Mouse (Mus musculus) CD4-positive, CD25-positive, alpha-beta regulatory T cell, adult 9 weeks (primary cell): ENCODE measurements around the gene Adamtsl2. TPM values are rescaled to one million over a fixed set of nuclear protein-coding genes. Genes with fewer than 3 reads are reported as not detected.

ENCODE experiments used
- polyA plus RNA-seq: library from polyadenylated mRNA; unstranded; fragments of 100-300 nt; shearing (Covaris generic); gene quantifications from one replicate; pipeline ENCODE4 v1.2.1, GENCODE M21; 2017

Adamtsl2 gene
- 0.26 TPM for polyA plus RNA-seq

GRCm38 (mm10) chr2:27079152-27079584, at the start of gene Adamtsl2:
Adamtsl2 (plus strand) TSS chr2:27079379.

GRCm38 (mm10) chr2:27071978-27072377, 7.2 kb upstream of the Adamtsl2 start, which contains the start of gene Mymk:
Mymk (minus strand) TSS chr2:27072179.

DNA sequence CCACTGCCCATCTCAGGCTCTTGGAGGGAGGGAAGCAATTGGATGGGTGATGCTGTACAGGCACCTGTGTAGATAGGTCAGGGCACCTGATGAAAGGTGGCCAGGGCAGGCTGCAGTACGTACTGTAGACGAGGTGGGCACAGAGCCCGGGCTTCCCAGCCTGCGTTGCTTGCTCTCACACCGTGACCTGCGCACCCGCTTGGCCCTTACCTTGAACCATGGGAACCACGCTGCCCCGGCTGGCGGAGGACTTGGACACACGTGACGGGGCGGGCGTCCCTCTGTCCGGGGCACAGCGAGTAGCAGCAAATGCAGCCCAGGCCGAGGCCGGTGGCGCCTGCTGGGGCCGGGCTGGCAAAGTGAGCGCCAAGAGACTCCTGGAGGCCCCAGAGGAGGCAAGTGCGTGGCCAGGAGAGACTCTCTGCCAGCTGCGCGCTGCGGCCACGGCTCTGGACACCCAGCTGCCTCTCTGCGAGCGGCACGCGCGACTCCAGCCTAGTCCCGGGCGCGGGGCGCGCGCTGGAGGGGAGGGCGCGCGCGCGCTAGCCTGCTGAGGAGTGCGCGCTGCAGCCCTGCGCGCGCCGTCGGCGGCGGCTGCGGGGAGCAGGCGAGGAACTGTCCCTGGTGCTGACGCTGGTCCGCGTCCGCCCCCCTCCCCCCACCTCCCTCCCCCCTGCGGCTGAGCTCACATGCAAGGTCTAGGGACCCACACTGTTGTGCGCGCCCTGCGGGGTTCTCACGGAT, 62.9 kb downstream of the Adamtsl2 start, which contains the start of gene Fam163b:
Gene Fam163b (minus strand): TSS at position 542 of the 744 bp plus-strand sequence.

Other genes with a start within 250 kb of the Adamtsl2 start
- gene Abo, start 214.4 kb upstream of the Adamtsl2 start, polyA plus RNA-seq: not detected
- gene Surf6, start 176.5 kb upstream of the Adamtsl2 start, polyA plus RNA-seq: 51.6 TPM
- gene Med22, start 168.7 kb upstream of the Adamtsl2 start, polyA plus RNA-seq: 39.5 TPM
- 363 TPM for gene Rpl7a, start 168.6 kb upstream of the Adamtsl2 start, polyA plus RNA-seq
- gene Surf2, start 163.0 kb upstream of the Adamtsl2 start, polyA plus RNA-seq: 83.9 TPM
- gene Surf1, start 162.8 kb upstream of the Adamtsl2 start, polyA plus RNA-seq: 120 TPM
- 148 TPM for gene Surf4, start 145.5 kb upstream of the Adamtsl2 start, polyA plus RNA-seq
- gene Stkld1, start 145.3 kb upstream of the Adamtsl2 start, polyA plus RNA-seq: 0.25 TPM
- gene Rexo4, start 115.0 kb upstream of the Adamtsl2 start, polyA plus RNA-seq: 79.3 TPM
- not detected for gene Adamts13, start 106.0 kb upstream of the Adamtsl2 start, polyA plus RNA-seq
- gene Cacfd1, start 69.5 kb upstream of the Adamtsl2 start, polyA plus RNA-seq: 21.8 TPM
- gene Slc2a6, start 51.4 kb upstream of the Adamtsl2 start, polyA plus RNA-seq: 3.6 TPM
- gene Mymk, start 7.2 kb upstream of the Adamtsl2 start, polyA plus RNA-seq: not detected
- gene Fam163b, start 63.1 kb downstream of the Adamtsl2 start, polyA plus RNA-seq: not detected
- 0.17 TPM for gene Dbh, start 85.9 kb downstream of the Adamtsl2 start, polyA plus RNA-seq
- gene Sardh, start 169.0 kb downstream of the Adamtsl2 start, polyA plus RNA-seq: 4.0 TPM